Mouse (Mus musculus) C2C12 (cell line): ENCODE results near the gene Tenm2.

ENCODE experiments used
- CTCF ChIP-seq: IDR thresholded peaks from one replicate; pipeline ENCODE4 v1.5.1; 2011; ENCODE audit not compliant: control insufficient read depth, insufficient read depth, insufficient read length
- MAX ChIP-seq: IDR thresholded peaks from one replicate; pipeline ENCODE4 v1.6.1; 2011; ENCODE audit warnings: mild to moderate bottlenecking, control low read depth
- MYOD1 ChIP-seq: IDR thresholded peaks from one replicate; pipeline ENCODE4 v1.6.1; 2011; ENCODE audit warnings: low read depth; ENCODE audit not compliant: control insufficient read depth, insufficient read length
- MYOG ChIP-seq: IDR thresholded peaks from one replicate; pipeline ENCODE4 v1.6.1; 2011; ENCODE audit not compliant: control insufficient read depth, insufficient read length; ENCODE audit errors: extremely low read depth
- USF1 ChIP-seq: IDR thresholded peaks from one replicate; pipeline ENCODE4 v1.6.1; 2011; ENCODE audit warnings: low read depth, mild to moderate bottlenecking, control low read depth, moderate library complexity

GRCm38 (mm10) chr11:36052091-36052490 is 1183.7 kb downstream of the Tenm2 start:
- TF ChIP-seq CTCF (no peak), MYOD1 (no peak), MAX (no peak), MYOG (no peak), USF1 (no peak)
